Mouse (Mus musculus) NIH3T3 (cell line): ENCODE results near the gene Syn3.
"Not testable (repeated sequence)": the region's sequence is repeated elsewhere in the genome, so short reads cannot be mapped to it uniquely, and the experiment has no call there.

Source experiments
- DNase-seq: peaks from one replicate; pipeline ENCODE4 v3.0.0-alpha.2; 2012; ENCODE audit warnings: low read depth

Gene Syn3

GRCm38 (mm10) chr10:86052818-86053522 is 445.7 kb downstream of the Syn3 start:
- no peak for DNase-seq

- DNase-seq, result no peak
These were observed 448.2 kb downstream of the Syn3 start for GRCm38 (mm10) chr10:86050522-86050921.

GRCm38 (mm10) chr10:86047786-86048185 is 450.9 kb downstream of the Syn3 start:
- no peak for DNase-seq

DNA sequence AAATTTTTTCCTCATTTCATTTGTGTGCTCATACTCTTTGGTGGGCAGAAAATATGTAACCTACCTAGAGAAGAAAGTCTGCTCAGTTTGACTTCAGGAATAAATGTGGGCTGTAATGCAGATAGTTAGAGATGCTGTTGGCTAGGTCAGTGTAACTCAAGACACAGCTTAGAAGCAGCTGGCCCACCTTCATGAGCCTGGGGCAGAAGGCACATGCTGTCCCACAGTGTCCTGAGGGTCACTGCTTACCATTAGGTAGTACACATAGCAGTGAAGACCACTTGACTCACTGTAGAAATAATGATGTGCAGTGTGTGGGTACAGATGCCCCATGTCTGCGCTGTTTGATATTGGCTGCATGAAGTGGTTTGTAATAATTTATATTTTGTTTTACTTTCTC is 452.3 kb downstream of the Syn3 start:
- DNase-seq, result no peak

GRCm38 (mm10) chr10:86044066-86044465 is 454.6 kb downstream of the Syn3 start:
- DNase-seq, result no peak

DNA sequence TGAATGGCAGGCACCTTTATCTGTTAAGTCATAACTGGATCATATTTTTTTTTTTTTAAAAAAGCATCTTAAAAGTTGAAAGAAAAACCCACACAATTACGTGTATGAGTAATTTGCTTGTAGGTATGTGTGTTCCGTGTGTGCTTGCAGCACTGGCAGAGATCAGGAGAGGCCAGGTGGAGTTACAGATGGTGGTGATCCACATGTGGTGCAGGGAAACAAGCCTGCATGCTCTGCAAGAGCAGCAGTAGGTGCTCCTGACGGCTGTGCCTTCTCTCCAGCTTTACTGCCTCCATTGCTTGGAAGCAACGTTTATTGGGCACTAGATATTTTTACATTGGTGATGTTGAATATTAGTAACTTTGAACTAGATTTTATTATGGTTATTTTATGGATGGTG is 455.0 kb downstream of the Syn3 start:
- DNase-seq, result no peak

DNA sequence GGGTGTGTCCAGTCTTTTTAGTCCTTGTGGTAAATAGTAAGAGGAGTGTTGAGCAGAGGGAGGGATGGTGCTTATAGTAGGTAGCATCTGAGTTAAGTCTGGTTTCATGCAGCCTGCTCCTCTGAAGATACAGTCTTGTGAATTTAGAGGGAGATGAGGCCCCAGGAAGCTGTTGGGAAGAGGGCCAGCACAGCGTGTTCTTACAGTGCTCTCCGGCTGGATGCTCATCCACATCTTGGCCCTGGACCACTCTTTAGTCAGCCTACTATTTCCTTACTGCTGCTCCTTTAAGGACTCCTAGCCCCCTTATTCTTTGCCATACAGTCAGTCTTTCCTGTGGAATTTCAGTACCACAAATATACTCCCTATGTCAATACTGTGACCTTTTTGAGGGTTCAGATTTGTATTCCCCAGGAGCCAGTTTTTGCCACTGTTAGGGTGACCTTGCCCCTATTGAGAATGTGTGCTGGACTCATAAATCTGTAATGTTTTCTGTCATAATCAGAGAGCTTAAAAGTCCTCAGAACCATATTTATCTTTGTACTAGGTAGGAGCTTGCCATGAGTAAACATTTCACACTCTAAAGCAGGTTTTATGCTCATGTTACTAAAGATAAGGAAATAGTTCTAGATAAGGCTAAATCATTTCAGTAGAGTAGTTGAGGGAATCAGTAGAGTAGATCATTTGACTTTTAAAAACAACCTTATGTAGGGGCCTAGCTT is 464.5 kb downstream of the Syn3 start:
- no peak for DNase-seq

GRCm38 (mm10) chr10:86032517-86032916 is 466.2 kb downstream of the Syn3 start:
- DNase-seq, result no peak

DNA sequence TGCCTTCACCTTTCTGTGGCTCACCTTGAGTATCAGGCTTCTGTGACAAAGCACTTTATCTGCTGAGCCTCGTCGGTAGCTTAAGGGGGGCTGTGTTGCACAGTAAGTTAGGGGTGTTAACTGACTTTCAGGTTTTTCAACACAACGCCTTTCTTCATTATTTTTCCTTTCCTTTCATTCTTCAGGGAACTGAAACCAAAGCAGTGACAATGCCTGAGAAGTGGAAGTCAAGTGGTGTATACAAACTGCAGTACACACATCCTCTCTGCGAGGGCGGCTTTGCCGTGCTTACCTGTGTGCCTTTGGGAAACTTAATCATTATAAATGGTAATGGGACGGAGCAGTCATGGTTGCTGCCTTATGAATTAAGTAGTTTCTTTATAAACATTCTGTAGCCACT is 468.0 kb downstream of the Syn3 start:
- no peak for DNase-seq

DNA sequence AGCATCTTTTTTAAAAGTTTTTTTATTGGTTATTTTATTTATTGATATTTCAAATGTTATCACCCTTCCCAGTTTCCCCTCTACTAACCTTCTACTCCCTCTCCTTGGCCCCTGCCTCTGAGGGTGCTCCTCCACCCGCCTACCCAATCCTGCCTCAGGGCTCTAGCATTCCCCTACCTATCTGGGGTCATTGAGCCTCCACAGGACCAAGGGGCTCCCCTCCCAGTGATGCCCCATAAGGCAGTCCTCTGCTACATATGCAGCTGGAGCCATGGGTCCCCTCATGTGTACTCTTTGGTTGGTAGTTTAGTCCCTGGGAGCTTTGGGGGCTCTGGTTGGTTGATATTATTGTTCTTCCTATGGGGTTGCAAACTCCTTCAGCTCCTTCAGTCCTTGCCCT is 471.9 kb downstream of the Syn3 start:
- DNase-seq, result not testable (repeated sequence)

- DNase-seq, result no peak
These were observed 472.3 kb downstream of the Syn3 start for GRCm38 (mm10) chr10:86026354-86026753.

GRCm38 (mm10) chr10:86025906-86026305 is 472.8 kb downstream of the Syn3 start:
- no peak for DNase-seq

GRCm38 (mm10) chr10:86023149-86023548 is 475.5 kb downstream of the Syn3 start:
- peak; percentile 15 for DNase-seq

DNA sequence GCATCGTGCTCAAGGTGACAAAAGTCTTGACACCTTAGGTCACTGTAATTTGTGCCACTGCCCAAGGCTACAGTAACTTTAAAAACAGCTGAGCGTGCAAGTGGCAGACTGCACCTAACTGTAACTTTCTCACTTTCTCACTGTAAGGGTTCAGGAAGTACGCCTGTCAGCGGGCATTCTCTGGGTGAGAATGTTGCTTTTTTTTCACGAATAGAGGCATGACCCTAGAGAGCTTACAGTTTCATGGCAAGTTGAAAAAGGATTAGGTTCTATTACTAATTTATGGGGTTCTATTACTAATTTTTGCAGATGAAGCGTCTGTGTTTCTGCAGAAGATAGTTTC is 476.3 kb downstream of the Syn3 start:
- no peak for DNase-seq

- DNase-seq, result peak; percentile 98
These were observed 476.8 kb downstream of the Syn3 start, which contains the start of gene Fbxo7 for GRCm38 (mm10) chr10:86021749-86022473. TSS of gene Fbxo7 (plus strand) at chr10:86021972.

- DNase-seq, result no peak
These were observed 477.3 kb downstream of the Syn3 start for GRCm38 (mm10) chr10:86021408-86021748.

- no peak for DNase-seq
These were observed 479.9 kb downstream of the Syn3 start for GRCm38 (mm10) chr10:86018813-86019212.

GRCm38 (mm10) chr10:86017781-86018180 is 480.9 kb downstream of the Syn3 start:
- no peak for DNase-seq

DNA sequence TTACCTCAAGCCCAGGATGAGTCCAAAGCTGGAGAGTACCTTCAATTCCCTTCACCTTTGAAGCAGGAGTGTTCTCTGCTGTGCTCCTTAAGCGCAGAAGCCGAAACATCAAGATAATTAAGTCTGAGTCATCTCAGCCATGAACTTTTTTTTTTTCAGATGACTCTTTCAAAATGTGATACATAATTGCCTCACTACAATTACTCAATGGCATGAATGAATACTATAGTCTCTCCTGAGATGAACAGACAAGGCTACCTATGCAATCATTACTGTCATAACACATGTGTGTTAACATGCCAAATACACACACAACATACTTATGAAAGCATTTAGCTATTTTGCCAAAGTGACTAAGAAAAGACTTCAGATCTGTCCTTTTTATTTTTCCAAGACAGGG is 486.9 kb downstream of the Syn3 start, which contains the start of gene Bpifc:
Gene Bpifc (minus strand): TSS at position 115 of the 400 bp plus-strand sequence.
- no peak for DNase-seq

GRCm38 (mm10) chr10:86011172-86011571 is 487.5 kb downstream of the Syn3 start:
- DNase-seq, result no peak

- peak; percentile 77 for DNase-seq
These were observed 488.1 kb downstream of the Syn3 start for GRCm38 (mm10) chr10:86010636-86011035.

GRCm38 (mm10) chr10:86009688-86010087 is 489.0 kb downstream of the Syn3 start:
- DNase-seq, result no peak

- peak; percentile 54 for DNase-seq
These were observed 492.2 kb downstream of the Syn3 start for GRCm38 (mm10) chr10:86006455-86006854.
